Mouse (Mus musculus) embryonic fibroblast, embryonic 13.5 days (primary cell): ENCODE results near the gene 1700029H14Rik.

Experiments used
- CTCF ChIP-seq: IDR thresholded peaks from 2 replicates; pipeline ENCODE4 v1.5.1; 2011; ENCODE audit warnings: mild to moderate bottlenecking, control low read depth, low read length, moderate library complexity, borderline replicate concordance; ENCODE audit not compliant: insufficient read depth
- POLR2A ChIP-seq: IDR thresholded peaks from 2 replicates; pipeline ENCODE4 v1.6.1; 2011; ENCODE audit warnings: low read depth, mild to moderate bottlenecking, control low read depth, low read length, moderate library complexity

GRCm38 (mm10) chr8:13597777-13598176, 35.5 kb upstream of the 1700029H14Rik start:
- TF ChIP-seq POLR2A = no peak
- TF ChIP-seq CTCF = no peak
